Mouse (Mus musculus): ENCODE data around the gene Ccdc92.

DNA sequence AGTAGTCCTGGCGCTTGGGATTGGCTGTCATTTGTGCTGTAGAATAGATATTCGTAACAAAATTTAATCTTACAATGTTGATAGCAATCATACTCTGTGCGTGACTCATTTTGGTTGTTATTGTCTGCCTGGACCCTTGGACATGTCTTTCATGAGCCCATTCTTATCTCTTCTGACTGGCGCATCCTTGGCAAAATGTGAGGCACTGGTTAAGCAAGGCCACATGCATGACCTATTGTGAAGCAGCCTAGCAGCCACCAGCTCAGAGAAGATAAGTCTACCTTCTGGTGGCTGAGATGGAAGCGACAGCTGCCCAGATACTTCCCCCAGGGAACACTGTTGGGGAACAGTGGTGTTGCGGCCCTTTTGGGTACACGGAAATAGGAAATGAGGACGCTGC lies 26.4 kb upstream of the Ccdc92 start:
- no peak for TF ChIP-seq CTCF (IDR thresholded peaks at IDR 0.05; ENCODE audit: low read depth, low read length)
- TF ChIP-seq POLR2A (IDR thresholded peaks at IDR 0.05; ENCODE audit: extremely low read depth, insufficient read depth, low read length): no peak
